Mouse (Mus musculus) embryo, embryonic 10 days (tissue): ENCODE data around the gene Tmem50b.
A peak's percentile ranks its signal among the peaks of the same experiment; 100 is the strongest.

ENCODE experiments used
- DNase-seq: peaks from one replicate; pipeline ENCODE4 v3.0.0-alpha.2; 2015; ENCODE audit warnings: low spot score

The Tmem50b gene

DNA sequence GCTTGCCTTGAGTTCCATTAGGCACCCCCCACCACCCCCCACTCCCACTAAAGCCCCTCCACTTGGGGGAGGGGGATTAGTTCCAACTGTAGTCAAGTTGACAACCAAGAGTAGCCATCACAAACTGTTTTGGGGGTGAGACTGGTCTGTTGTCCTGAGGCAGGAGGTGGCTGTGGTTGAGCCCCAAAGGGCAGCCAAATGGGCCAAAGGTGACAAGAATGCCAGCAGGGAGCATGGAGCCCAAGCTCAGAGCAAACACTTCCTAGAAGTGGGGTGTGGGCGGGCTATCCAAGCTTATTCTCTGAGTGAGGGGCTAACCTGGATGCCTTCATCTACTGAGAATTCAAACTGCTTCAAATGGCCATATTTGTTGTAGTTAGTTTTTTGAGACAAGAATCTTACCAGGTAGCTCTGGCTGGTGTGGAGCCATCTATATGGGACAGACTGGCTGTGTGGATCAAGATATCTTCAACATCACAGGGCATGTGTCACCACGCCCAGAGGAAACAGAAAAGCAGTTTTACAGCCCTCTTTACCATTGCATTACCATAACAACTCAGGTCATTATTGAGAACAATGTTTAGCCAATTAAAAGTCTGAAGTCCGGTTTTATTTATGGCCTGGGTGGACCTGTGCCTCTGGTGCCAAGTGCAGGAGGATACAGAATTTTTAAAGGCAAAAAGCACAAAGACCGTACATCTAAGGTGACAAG lies 32.9 kb downstream of the Tmem50b start:
- DNase-seq = no peak

DNA sequence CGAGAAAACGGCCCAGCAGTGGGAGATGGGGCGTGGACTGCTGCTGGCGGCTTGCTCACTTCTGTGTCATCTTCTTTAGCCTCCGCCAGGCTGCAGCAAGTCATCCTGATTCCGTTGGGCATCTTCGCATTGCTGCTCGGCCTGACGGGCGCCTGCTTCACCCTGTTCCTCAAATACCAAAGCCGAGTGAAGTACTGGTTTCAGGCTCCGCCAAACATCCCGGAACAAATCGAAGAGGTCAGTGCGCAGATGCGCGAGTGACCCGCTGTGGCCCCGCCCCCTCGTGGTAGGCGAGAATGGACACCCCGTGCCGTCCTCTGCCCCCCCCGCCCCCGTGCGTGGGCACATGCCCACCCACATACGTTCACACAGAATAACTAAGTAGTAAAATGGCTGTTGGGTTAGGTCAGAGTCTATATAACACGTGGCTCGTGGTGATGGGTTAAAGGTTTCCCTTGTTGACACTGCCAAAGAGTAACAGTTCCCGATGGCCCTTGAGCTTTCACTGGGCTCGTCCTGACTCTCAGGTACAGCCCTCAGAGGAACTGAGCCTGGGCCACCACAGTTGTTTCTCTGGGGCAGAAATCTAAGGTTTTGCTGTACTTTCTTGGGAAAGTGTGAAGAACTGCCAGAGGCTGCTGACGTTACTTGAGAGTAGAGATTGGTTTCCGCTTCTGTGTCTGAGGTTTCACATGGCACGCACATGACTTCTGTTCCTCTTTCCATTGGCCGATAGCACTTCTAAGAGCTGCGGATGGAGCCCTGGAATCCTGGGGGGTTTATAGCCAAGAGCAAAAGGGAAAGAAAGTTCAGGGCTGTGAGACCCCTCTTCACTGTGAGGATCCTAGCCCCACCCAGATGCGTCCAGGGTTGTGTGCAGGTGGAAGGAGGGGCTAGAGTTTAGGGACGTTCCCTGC lies 35.8 kb downstream of the Tmem50b start:
- no peak for DNase-seq

DNA sequence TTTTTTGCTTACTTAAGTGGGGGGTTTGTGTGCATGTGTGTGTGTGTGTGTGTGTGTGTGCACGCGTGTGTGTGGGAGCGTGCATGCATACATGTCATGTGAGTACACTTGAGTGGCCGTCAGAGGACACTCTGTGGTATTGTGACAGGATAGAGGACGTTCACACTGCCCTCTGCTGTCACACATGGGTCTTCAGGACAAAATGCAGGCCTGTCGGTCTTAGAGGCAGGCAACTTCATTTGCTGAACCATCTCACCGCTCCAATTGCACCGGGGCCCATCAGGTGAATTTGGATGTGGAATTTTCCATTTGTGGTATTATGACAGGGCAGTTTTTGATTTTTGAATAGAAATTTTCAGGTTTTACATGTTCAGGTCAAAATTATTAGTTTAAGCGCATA lies 36.5 kb downstream of the Tmem50b start:
- DNase-seq = peak; percentile 73

DNA sequence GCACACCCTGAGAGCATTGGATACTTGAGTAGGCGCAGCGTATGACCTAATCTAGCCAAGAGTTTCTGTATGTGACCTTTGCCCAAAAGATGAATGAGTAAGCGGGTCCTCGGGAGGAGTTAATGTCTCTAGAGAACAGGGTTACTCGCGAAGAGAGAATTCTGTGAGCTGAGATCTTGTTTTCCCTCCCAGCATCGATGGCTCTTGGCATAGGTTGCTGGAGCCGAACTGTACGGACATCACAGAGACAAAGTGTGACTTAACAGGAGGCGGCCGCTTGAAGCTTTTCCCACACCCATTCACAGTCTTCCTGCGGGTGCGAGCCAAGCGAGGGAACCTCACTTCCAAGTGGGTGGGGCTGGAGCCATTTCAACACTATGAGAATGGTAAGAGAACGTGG lies 39.9 kb downstream of the Tmem50b start:
- DNase-seq = no peak

DNA sequence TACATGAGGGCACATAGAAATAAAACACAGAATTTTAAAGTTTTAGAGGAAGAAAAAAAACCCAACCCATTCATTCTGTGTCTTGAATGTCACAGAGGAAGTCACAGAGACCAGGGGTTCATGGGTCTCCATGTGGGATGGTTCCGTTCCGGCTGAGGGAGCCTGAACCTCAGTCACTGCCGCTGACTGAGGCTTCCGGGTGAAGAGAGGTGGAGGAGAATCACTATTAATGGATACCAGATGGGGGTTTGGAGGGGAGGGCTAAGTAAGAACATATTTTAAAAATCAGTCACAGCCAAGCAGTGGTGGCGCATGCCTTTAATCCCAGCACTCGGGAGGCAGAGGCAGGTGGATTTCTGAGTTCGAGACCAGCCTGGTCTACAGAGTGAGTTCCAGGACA lies 40.4 kb downstream of the Tmem50b start:
- DNase-seq = peak; percentile 57

DNA sequence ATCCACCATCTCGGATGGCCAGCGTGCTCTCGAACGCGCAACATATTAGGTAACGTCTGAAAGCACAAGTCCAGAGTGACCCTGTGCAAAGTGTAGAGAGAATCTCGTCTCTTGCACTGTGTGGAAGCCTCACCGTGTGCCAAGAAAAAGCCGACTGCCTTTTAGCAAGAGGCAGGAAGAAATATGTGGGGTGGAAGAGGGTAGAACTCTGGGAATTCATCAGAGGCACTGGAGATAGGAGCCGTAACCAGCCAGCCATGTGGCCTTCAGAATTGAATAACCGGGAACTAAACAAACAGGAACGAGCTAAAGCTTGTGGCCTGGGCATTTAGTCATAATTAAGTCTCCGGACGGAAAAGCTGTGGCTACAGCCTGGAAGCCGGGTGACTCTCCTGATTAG lies 40.9 kb downstream of the Tmem50b start:
- no peak for DNase-seq

DNA sequence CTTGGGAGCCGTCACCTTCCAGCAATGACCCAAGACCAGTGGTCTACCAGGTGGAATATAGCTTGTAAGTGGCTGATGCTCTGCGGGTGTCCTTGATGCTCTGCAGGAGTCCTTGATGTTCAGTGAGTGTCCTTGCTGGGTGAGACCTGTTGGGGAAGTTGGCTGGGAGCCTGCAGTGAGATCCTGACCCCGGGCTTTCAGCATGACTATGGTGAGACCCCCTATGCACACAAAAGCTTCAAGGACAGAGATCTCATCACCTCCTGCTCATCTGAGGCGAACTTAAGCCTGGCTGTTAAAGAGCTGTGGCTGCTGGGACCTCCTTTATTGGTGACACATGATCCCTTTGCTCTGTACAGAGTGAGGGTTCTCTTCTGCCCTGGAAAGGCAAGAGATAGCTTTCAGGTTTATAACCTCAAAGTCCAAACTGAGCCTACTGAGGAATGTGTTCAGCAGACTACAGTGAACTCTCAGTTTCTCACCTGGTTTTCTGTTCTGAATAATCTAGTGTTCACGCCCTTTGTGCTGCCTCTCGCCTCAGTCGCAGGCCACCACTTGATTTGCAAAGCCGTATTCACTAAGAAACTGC lies 42.5 kb downstream of the Tmem50b start:
- DNase-seq = no peak

DNA sequence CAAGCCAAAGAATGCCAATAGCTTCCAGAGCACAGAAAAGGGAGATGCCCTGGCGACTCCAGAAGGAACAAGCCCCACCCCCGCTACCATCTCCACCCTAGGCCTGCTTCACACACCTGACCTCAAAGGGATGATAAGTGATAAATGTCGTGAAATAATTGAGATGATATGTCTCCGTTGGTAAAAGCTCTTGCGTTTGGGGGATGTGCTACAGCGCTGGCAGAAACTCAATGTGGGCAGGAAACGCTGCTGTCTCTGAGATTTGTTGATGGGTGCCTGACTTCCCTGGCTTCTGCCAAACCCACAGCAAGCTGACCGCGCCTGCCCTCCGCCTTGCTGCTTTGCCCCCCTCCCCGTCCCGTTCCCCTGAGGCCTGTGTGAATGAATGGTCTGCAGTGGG lies 44.0 kb downstream of the Tmem50b start:
- DNase-seq = no peak

DNA sequence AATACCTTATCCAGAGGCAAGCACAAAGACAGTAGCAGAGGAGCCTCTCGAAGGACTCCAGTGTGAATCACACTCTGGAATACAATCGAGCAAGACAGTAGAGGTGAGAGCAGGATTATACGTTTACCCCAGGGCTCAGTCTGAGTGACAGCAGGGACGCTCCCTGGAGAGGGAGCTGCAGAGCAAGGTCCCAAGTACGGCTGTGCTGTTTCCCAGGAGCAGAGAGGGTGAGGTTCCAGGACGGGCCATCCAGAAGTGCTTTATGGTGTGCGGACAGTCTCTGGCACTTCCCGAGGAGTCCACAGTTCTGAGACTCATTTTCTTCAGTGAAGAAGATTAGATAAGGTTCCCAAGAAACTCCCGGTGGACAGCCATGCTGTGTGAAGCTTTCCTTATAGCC lies 45.5 kb downstream of the Tmem50b start:
- no peak for DNase-seq

DNA sequence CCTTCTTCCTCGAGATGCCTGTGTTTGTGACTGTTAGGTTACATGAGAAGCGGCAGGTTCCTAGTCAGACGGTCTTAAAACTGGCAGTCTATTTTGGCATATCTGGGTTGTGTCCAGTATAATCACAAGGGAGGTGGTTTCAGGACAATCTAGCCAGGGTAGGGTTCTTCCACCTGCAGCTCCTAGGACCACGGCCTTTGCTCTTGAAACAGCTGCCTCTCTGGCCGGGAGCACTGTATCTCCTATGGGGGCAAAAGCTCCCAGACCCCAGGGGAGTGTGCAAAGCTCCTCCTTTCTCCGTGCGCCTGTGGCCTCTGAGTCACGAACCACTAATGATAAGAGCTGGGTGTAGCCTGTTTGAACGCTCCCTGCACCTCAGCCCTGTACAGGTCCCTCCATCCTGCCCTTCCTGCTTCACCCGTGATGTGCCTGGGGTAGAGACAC lies 46.5 kb downstream of the Tmem50b start:
- DNase-seq = no peak

DNA sequence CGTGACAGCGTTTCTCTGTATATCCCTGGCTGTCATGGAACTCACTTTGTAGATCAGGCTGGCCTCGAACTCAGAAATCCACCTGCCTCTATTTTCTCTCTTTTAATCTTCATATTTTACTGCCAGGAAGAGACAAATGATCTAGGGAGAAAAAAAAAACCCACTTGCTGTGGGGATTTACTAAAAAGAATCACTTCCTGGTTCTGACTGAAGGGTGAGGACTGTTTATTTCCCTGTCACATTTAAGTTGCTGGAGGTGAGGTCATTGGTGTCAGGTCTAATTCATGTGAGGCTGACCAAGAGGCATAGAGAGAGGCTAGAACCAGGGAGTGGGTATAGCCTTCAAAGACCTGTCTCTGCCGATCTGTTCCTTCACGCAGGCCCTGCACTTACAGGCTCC lies 48.0 kb downstream of the Tmem50b start:
- no peak for DNase-seq

DNA sequence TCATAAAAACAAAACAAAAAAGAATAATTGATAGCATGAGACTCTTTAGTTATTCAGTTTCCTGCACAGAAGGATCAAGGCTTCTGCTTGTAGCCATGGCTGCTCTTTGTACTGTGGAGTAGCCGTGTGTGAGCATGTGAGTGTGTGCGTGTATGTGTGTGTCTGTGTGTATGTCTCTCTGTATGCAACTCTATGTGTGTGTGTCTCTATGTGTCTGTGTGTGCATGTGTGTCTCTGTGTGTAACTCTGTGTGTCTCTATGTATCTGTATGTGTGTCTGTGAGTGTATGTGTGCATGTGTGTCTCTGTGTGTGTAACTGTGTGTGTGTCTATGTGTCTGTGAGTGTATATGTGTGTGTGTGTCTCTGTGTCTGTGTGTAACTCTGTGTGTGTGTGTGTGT lies 48.6 kb downstream of the Tmem50b start:
- no peak for DNase-seq

DNA sequence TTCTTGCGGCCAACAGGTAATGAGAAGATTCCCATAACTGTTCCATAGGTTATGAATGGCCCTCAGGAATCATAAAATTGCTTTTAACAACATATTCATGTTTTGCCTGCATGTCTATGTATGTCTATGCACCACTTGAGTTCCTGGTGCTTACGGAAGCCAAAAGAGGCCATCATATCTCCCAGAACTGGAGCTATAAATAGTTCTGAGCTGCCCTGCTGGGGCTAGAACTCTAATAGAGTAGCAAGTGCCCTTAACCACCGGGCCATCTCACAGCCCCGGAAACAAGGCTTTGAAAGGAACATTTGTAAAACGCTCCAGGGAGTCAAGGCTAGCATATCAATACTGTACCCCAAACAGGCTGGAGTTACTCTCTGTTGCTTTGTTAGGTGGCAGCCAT lies 49.0 kb downstream of the Tmem50b start:
- no peak for DNase-seq

DNA sequence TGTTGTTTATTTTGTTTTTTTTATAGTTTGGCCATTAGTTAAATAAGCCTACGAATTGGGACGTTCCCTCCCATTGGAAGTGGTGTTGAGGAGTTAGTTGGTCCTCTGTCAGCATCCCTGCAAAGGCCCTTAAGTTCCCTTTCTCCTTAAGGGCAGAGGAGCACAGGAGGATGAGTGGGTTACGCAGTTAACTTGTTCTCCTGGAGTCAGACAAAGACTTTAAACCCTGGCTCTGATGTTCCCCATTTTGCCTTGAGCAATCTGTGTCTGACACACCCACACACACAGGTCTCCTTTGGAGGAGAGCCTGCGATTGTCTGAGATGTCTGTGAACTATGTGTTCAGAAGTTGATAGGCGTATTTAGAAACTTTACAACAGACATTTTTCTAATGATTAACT lies 49.6 kb downstream of the Tmem50b start:
- DNase-seq = no peak

DNA sequence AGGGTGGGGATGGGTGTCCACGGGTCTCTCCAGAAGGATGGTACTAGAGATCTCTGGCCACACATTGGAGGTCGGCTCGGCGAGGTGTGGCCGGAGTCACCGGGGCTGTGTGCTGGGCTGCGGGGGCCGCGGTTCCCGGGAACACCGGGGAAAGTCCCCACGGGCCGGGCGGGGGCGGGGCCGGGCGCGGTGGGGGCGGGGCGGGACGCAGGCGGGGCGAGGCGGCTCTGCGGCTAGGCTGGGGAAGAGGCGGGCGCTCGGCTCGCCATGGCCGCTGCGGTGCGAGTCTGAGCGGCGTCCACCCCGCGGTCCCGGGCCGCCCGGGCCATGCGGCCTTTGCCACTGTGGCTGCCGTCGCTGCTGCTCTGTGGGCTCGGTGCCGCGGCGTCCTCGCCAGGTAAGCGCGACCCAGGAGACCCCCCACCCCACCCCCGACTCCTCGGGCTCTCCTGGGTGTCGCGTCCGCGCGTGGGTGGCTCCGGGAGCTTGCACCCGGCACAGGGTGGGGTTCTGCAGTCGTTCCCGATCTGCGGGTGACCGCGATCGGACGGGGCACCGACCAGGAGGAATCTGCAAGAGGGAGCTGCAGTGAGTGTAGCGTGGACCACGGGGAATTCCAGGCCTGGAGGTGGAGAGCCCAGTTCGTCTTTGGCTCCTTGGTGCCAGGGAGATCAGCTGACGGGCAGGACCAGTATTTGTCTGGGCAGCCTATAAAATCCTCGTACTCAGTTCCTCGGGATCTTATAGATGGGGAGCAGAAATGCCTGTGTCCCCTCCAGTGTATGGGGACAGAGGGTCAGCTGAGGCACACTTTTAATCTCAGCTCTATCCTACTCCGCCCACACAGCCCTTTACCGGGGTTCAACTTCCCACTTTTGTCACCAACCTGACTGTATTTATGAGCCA lies 50.5 kb downstream of the Tmem50b start, which contains the start of gene Ifngr2:
Gene Ifngr2, plus strand, starts transcription at position 237 of the 906 bp plus-strand sequence.
- peak; percentile 43 for DNase-seq

DNA sequence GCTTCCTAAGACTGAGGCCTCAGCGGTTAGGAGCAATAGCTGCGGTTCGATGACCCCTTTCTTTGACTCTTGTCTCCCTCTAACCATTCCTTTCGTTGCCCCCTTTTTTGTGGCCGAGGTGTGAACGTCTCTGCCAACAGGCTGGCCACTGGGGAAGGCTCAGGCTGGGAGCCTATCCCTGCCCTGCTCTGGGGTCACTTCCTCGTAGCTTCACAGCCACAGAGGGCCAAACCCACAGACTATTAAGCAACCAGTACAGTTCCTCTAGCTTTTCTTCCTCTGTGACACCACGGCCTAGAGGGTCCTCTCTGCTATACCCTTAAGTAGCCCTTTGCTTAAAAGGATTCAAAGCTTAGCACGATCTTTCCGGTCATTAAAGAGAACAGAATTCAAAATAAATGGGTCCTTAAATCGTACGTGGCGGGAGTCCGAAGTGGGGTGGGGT lies 51.2 kb downstream of the Tmem50b start:
- DNase-seq = no peak

DNA sequence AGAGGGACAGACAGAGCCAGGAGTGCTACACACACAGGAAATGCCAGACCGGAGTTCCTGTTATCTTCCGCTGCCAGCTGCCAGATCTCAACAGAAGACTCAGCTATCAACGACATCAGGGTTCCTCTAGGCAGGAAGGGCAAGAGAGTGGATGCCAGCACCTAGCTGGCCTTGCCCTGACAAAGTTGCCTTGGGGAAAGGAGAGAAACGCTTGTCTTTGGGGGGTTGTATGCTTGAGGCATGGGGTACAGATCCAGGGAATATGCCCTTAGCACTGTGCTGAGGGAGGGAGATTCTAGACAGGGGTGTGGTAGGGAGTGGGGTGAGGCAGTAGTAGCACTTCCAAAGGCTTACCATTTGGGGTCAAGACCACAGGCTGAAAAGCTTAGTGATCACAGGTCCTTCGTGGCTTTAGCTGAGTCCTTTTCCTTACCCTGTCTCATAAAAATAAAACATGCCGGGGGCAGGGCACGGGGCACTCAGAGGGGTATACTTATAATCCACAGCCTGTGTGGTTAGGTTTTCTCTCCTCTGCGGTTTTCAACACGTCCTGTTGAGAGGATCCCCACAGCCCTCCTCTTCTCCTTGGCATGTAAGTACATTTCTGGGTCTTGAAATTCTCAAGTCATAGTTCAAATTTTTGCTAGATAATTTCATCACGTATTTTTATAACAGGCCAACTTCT lies 51.9 kb downstream of the Tmem50b start:
- DNase-seq = no peak

DNA sequence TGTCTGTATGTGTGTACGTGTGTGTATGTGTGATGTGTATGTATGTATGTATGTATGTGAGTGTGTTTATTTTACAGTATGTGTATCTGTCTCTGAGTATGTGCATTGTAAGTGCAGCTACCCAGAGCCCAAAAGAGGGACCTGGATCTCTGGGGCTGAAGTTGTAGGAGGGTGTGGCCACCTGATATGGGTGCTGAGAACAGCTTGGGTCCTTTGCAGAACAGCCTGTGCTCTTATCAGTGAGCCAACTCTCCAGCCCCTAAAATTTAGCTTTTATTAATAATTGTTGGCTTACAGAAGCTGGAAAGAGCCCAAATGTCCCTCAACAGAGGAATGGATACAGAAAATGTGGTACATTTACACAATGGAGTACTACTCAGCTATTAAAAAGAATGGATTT lies 54.0 kb downstream of the Tmem50b start:
- no peak for DNase-seq

DNA sequence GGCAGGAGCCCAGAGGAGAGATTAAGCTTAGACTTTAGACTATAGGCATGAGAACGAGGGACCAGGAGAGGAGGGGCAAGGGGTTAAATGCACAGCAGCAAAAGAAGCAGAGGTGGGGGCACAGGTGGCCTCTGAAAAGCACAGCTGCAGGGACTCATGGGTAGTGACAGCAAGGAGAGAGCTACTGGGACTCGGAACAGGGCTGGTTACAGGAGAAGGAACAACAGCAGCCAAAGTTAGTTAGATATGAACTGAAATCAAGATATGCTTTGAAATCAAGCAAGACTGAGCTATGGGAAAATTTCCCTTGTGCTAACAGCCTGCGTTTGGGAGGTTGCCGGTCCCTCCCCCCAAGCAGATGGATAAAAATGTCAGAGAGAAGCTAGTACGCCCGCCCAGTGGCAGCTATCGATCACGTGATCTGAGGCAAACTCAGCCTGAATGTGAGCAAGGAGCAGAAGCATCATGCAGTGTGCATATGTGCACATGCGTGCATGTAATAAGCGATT lies 56.0 kb downstream of the Tmem50b start:
- no peak for DNase-seq

DNA sequence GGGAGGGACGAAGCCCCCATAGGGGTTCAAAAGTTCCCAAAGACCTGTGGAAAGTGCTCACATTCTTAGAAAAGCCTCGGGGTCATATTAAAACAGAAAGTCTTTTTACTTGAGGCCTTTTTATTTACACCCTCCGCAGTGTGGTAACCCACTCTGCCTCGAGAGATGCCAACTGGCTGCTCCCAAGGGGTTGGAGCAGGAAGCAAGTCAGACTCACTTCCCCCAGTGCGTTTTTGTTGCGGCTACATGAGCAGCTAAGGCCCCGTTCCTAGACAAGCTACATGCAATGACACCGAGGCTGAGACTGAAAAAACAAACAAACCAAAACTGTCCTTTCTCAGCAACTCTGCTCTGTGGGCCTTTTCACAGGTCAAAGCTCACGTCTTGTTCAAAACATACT lies 59.1 kb downstream of the Tmem50b start:
- no peak for DNase-seq

DNA sequence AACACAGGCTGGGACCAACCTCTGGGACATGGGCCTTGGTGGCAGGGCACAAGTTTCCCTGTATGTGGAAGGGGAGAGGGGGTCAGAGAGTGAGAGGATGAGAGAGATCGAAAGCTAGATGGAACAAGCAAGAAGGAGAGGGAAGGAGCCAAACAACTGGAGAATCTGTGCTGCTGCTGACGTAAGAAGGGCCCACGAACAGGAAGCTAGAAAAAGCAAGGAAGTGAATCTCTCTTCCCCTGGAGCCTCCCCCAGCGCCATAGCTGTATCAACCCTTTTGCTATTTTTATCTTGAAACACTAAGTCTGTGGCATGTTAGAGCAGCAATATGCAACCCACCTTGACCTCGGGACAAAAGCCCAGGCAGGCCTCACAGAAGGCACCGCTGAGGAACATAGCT lies 59.5 kb downstream of the Tmem50b start:
- DNase-seq = no peak
